Mouse (Mus musculus): ENCODE results near the gene Adipor2. TPM values are rescaled to one million over a fixed set of nuclear protein-coding genes. Genes with fewer than 3 reads are reported as not detected.

Gene Adipor2
- polyA plus RNA-seq (2014; fragmentation: Nextera tagmentation; extraction: Ambion mirVana): 19.9 and 20.6 TPM in 2 replicates

- ATAC-seq (replicated peaks; ENCODE audit: low FRiP score): peak; percentile 72
- Histone ChIP-seq H3K36me3 (ENCODE audit: control insufficient read depth, insufficient read depth, low read length) (no peaks in the 10 kb centered on the region), H3K9ac (ENCODE audit: low read length) (no peak within 1 kb of the TSS), H3K4me3 (ENCODE audit: low read depth, low read length) (no peak within 1 kb of the TSS; the same call in 1 of the 2 replicates), H3K27me3 (ENCODE audit: control insufficient read depth, insufficient read depth, low read length) (no peaks in the 10 kb centered on the region), H3K4me1 (replicated peaks; ENCODE audit: control insufficient read depth, insufficient read depth, low read length) (peaks cover 4% of the 10 kb centered on the region; the same call in 1 of the 2 replicates), H3K4me2 (ENCODE audit: low read depth, low read length, severe bottlenecking) (peak within 1 kb of the TSS; percentile 36; the same call in 1 of the 2 replicates), H3K27ac (ENCODE audit: low read depth, low read length) (no peak within 1 kb of the TSS), H3K9me3 (ENCODE audit: control insufficient read depth, low read length) (no peaks in the 10 kb centered on the region)
- WGBS: 4% methylated on average over 12 of the region's 12 CpGs
- DNase-seq (ENCODE audit: low spot score): peak; percentile 75
These were observed at the start of gene Adipor2 for GRCm38 (mm10) chr6:119417354-119417753. Gene Adipor2, minus strand, starts transcription at chr6:119417704.

GRCm38 (mm10) chr6:119466161-119466560, 48.7 kb upstream of the Adipor2 start:
- Histone ChIP-seq H3K27ac (ENCODE audit: low read depth, low read length) (no peak overlapping the region), H3K27me3 (ENCODE audit: control insufficient read depth, insufficient read depth, low read length) (no peaks in the 10 kb centered on the region), H3K4me2 (ENCODE audit: low read depth, low read length, severe bottlenecking) (no peak overlapping the region), H3K4me3 (ENCODE audit: low read depth, low read length) (no peak overlapping the region), H3K4me1 (replicated peaks; ENCODE audit: control insufficient read depth, insufficient read depth, low read length) (no peaks in the 10 kb centered on the region), H3K36me3 (ENCODE audit: control insufficient read depth, insufficient read depth, low read length) (no peaks in the 10 kb centered on the region), H3K9ac (ENCODE audit: low read length) (no peak overlapping the region), H3K9me3 (ENCODE audit: control insufficient read depth, low read length) (no peaks in the 10 kb centered on the region)
- no peak for ATAC-seq (replicated peaks; ENCODE audit: low FRiP score)
- 100% methylated on average over 1 of the region's 1 CpGs for WGBS
- no peak for DNase-seq (ENCODE audit: low spot score)

GRCm38 (mm10) chr6:119460391-119460790, 42.9 kb upstream of the Adipor2 start:
- Histone ChIP-seq H3K4me1 (replicated peaks; ENCODE audit: control insufficient read depth, insufficient read depth, low read length) (no peaks in the 10 kb centered on the region), H3K27me3 (ENCODE audit: control insufficient read depth, insufficient read depth, low read length) (no peaks in the 10 kb centered on the region), H3K27ac (ENCODE audit: low read depth, low read length) (no peak overlapping the region), H3K9ac (ENCODE audit: low read length) (no peak overlapping the region), H3K9me3 (ENCODE audit: control insufficient read depth, low read length) (no peaks in the 10 kb centered on the region), H3K4me3 (ENCODE audit: low read depth, low read length) (no peak overlapping the region), H3K36me3 (ENCODE audit: control insufficient read depth, insufficient read depth, low read length) (no peaks in the 10 kb centered on the region), H3K4me2 (ENCODE audit: low read depth, low read length, severe bottlenecking) (no peak overlapping the region)
- WGBS: 90% methylated on average over 5 of the region's 5 CpGs
- DNase-seq (ENCODE audit: low spot score) (no peak), ATAC-seq (replicated peaks; ENCODE audit: low FRiP score) (no peak)

- ATAC-seq (replicated peaks; ENCODE audit: low FRiP score) (no peak), DNase-seq (ENCODE audit: low spot score) (no peak)
- Histone ChIP-seq H3K4me1 (replicated peaks; ENCODE audit: control insufficient read depth, insufficient read depth, low read length) (no peaks in the 10 kb centered on the region), H3K4me3 (ENCODE audit: low read depth, low read length) (no peak overlapping the region), H3K27me3 (ENCODE audit: control insufficient read depth, insufficient read depth, low read length) (no peaks in the 10 kb centered on the region), H3K9ac (ENCODE audit: low read length) (no peak overlapping the region), H3K27ac (ENCODE audit: low read depth, low read length) (no peak overlapping the region), H3K36me3 (ENCODE audit: control insufficient read depth, insufficient read depth, low read length) (no peaks in the 10 kb centered on the region), H3K4me2 (ENCODE audit: low read depth, low read length, severe bottlenecking) (no peak overlapping the region), H3K9me3 (ENCODE audit: control insufficient read depth, low read length) (no peaks in the 10 kb centered on the region)
- WGBS: 82% methylated on average over 4 of the region's 4 CpGs
These were observed 41.5 kb upstream of the Adipor2 start for GRCm38 (mm10) chr6:119459041-119459440.

GRCm38 (mm10) chr6:119458166-119458565, 40.7 kb upstream of the Adipor2 start:
- H3K9me3 ChIP-seq (ENCODE audit: control insufficient read depth, low read length): no peaks in the 10 kb centered on the region
- no peak overlapping the region for H3K4me3 ChIP-seq (ENCODE audit: low read depth, low read length)
- ATAC-seq (replicated peaks; ENCODE audit: low FRiP score) (no peak), DNase-seq (ENCODE audit: low spot score) (no peak)
- H3K27ac ChIP-seq (ENCODE audit: low read depth, low read length): no peak overlapping the region
- H3K27me3 ChIP-seq (ENCODE audit: control insufficient read depth, insufficient read depth, low read length): no peaks in the 10 kb centered on the region
- no peak overlapping the region for H3K9ac ChIP-seq (ENCODE audit: low read length)
- H3K36me3 ChIP-seq (ENCODE audit: control insufficient read depth, insufficient read depth, low read length): no peaks in the 10 kb centered on the region
- H3K4me2 ChIP-seq (ENCODE audit: low read depth, low read length, severe bottlenecking): no peak overlapping the region
- no peaks in the 10 kb centered on the region for H3K4me1 ChIP-seq (replicated peaks; ENCODE audit: control insufficient read depth, insufficient read depth, low read length)
- 72% methylated on average over 8 of the region's 8 CpGs for WGBS

DNA sequence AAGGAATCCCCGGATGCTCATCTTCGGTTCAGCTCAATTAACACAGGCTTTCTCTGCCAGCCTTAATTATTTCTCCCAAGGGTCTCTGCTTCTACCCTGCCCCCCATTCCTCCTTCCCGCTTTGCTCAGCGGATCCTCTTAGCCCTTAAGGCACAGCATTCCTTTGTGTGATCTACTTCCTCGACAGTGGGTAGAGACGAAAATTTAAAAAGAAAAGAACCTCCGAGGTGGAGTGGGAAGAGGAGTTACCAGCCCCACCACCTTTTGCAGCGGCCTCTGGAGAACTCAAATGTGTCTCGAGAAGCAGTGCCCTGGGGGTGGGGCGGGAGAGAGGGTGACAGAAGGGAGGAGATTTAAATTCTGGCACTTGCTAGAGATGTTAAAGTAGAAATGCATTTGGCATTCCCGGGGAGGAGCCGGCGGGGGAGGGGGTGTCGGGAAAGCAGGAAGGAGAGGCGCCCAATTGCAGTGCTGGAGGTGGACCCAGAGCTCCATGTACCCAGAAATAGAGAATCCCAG, 34.5 kb upstream of the Adipor2 start:
- WGBS: 2% methylated on average over 15 of the region's 15 CpGs
- Histone ChIP-seq H3K27me3 (ENCODE audit: control insufficient read depth, insufficient read depth, low read length) (no peaks in the 10 kb centered on the region), H3K27ac (ENCODE audit: low read depth, low read length) (peak overlapping the region; percentile 88), H3K36me3 (ENCODE audit: control insufficient read depth, insufficient read depth, low read length) (no peaks in the 10 kb centered on the region), H3K9me3 (ENCODE audit: control insufficient read depth, low read length) (no peaks in the 10 kb centered on the region), H3K4me2 (ENCODE audit: low read depth, low read length, severe bottlenecking) (peak overlapping the region; percentile 64), H3K4me3 (ENCODE audit: low read depth, low read length) (peak overlapping the region; percentile 28), H3K4me1 (replicated peaks; ENCODE audit: control insufficient read depth, insufficient read depth, low read length) (peaks cover 13% of the 10 kb centered on the region), H3K9ac (ENCODE audit: low read length) (peak overlapping the region; percentile 69)
- ATAC-seq (replicated peaks; ENCODE audit: low FRiP score) (peak; percentile 69), DNase-seq (ENCODE audit: low spot score) (peak; percentile 85)

- H3K36me3 ChIP-seq (ENCODE audit: control insufficient read depth, insufficient read depth, low read length): no peaks in the 10 kb centered on the region
- peak overlapping the region; percentile 50; the same call in 1 of the 2 replicates for H3K27ac ChIP-seq (ENCODE audit: low read depth, low read length)
- ATAC-seq (replicated peaks; ENCODE audit: low FRiP score) (no peak; the same call in 1 of the 2 replicates), DNase-seq (ENCODE audit: low spot score) (no peak)
- no peaks in the 10 kb centered on the region for H3K27me3 ChIP-seq (ENCODE audit: control insufficient read depth, insufficient read depth, low read length)
- 49% methylated on average over 14 of the region's 14 CpGs for WGBS
- peaks cover 13% of the 10 kb centered on the region for H3K4me1 ChIP-seq (replicated peaks; ENCODE audit: control insufficient read depth, insufficient read depth, low read length)
- H3K4me3 ChIP-seq (ENCODE audit: low read depth, low read length): no peak overlapping the region; the same call in 1 of the 2 replicates
- H3K9me3 ChIP-seq (ENCODE audit: control insufficient read depth, low read length): no peaks in the 10 kb centered on the region
- peak overlapping the region; percentile 64; the same call in 1 of the 2 replicates for H3K4me2 ChIP-seq (ENCODE audit: low read depth, low read length, severe bottlenecking)
- no peak overlapping the region; the same call in 1 of the 2 replicates for H3K9ac ChIP-seq (ENCODE audit: low read length)
These were observed 33.8 kb upstream of the Adipor2 start for GRCm38 (mm10) chr6:119450965-119451943.

DNA sequence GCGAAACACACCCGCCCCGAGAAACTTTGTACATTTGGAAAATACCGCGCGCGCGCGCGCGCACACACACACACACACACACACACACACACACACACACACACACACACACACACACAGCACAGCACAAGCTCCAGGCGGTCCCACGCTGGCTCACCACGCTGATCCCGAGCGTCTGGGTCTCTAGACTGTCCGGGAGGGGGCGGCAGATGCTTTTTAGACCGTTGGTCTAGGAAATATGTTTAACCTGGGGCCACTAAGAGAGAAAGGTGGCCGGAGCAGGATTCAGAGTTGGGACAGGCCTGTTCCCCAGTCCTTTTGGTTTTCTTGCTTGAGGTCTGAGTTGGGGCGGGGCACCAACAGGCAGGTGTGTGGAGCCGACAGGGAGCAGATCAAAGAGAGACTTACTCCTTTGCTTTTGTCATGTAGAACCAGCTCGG, 31.6 kb upstream of the Adipor2 start:
- Histone ChIP-seq H3K4me2 (ENCODE audit: low read depth, low read length, severe bottlenecking) (peak overlapping the region; percentile 49), H3K36me3 (ENCODE audit: control insufficient read depth, insufficient read depth, low read length) (no peaks in the 10 kb centered on the region), H3K9me3 (ENCODE audit: control insufficient read depth, low read length) (no peaks in the 10 kb centered on the region), H3K27me3 (ENCODE audit: control insufficient read depth, insufficient read depth, low read length) (no peaks in the 10 kb centered on the region), H3K4me3 (ENCODE audit: low read depth, low read length) (peak overlapping the region; percentile 17), H3K9ac (ENCODE audit: low read length) (peak overlapping the region; percentile 51), H3K4me1 (replicated peaks; ENCODE audit: control insufficient read depth, insufficient read depth, low read length) (peaks cover 13% of the 10 kb centered on the region), H3K27ac (ENCODE audit: low read depth, low read length) (no peak overlapping the region)
- WGBS: 2% methylated on average over 22 of the region's 23 CpGs
- DNase-seq (ENCODE audit: low spot score) (peak; percentile 84), ATAC-seq (replicated peaks; ENCODE audit: low FRiP score) (peak; percentile 37; the same call in 1 of the 2 replicates)

Measured in forebrain, embryonic 11.5 days (tissue).